Mouse (Mus musculus) lung, postnatal 36 days (tissue): ENCODE data around the gene Klhdc2.

Source experiments
- DNase-seq: peaks from one replicate; pipeline ENCODE4 v3.0.0; 2022; ENCODE audit warnings: mixed read lengths

Klhdc2 gene

GRCm38 (mm10) chr12:69302171-69302570 lies 5.7 kb downstream of the Klhdc2 start:
- no peak for DNase-seq

DNA sequence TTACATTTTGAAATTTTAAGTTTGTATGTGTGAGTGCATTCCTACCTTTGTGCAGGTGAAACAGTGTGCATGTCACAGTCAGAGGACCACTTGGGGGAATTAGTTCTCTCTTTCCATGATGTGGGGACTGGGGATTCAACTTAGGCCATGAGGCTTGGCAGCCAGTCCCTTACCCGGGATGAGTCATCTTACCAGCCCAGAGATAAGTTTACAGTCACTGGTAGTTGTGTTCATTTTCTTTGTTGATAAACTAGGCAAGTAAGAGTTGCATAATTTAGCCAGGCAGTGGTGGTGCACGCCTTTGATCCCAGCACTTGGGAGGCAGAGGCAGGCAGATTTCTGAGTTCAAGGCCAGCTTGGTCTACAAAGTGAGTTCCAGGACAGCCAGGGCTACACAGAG lies 7.6 kb downstream of the Klhdc2 start:
- no peak for DNase-seq

- no peak for DNase-seq
Measured at GRCm38 (mm10) chr12:69306333-69306732, 9.9 kb downstream of the Klhdc2 start.

GRCm38 (mm10) chr12:69309659-69310058 lies 13.2 kb downstream of the Klhdc2 start:
- DNase-seq: no peak

DNA sequence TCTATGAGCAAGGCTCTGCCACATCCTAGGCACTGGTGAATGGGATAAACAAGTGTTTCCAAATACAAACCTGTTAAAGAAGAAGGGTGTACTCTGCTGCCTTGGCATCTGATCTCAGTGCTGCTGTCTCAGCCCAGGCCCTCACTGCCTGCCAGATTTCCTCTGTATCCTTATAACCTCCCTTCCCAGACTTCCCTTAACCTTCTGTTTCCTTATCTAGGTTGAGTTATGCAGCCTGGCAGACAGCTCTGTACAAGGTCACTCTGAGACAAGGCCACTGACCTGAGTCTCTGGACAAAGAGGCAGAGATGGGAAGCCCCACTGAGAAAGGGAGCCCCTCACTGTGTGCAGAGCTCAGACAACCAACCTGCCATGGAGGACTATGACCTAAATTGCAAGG lies 21.9 kb downstream of the Klhdc2 start:
- no peak for DNase-seq

DNA sequence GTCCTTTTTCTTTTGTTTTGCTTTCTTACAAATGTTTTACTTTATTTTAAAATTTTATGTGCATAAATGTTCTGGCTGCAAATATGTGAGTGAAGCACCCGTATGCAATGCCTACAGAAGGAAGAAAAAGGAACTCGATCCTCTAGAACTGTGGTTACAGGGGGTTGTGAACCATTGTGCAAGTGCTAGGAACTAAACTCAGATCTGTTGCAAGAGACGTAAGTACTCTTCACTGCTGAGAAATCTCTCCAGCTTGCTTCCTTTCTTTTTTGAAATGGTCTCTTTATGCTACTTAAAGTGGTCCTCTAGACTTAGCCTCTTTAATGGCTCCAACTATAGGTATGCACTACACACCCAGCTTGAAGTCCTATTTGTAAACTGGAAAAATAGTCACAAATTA lies 34.7 kb downstream of the Klhdc2 start:
- DNase-seq: peak; percentile 60

DNA sequence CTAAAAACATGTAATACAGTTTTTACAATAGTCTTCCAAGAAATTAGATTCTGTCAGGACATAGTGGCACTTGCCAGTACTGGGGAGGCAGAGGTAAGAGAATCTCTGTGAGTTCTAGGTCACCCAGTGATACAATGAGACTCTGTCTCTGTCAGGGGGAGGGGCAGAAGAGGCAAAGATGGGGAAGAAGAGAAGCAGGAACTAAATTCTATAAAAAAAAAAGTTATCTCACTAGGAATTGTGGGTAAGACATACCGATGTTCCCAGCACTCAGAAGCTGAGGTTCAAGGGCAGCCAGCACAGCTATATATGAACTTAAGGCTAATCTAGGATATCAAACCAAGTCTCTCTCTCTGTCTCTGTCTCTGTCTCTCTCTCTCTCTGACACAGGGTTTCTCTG lies 35.7 kb downstream of the Klhdc2 start:
- peak; percentile 13 for DNase-seq

DNA sequence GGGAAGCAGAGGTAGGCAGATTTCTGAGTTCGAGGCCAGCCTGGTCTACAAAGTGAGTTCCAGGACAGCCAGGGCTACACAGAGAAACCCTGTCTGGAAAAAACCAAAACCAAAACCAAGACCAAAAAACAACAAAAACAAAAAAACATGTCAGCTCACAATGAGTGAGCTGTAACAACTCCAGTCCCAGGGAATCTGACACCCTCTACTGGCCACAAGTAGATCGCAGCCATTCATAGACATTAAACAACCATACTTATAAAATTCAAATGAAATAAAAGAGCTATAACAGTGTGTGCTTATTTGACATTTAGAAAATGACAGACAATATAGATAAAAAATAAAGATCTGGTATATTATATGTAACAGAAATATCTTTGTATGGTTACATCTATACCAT lies 37.1 kb downstream of the Klhdc2 start:
- peak; percentile 73 for DNase-seq

GRCm38 (mm10) chr12:69349928-69350327 lies 53.4 kb downstream of the Klhdc2 start:
- no peak for DNase-seq

DNA sequence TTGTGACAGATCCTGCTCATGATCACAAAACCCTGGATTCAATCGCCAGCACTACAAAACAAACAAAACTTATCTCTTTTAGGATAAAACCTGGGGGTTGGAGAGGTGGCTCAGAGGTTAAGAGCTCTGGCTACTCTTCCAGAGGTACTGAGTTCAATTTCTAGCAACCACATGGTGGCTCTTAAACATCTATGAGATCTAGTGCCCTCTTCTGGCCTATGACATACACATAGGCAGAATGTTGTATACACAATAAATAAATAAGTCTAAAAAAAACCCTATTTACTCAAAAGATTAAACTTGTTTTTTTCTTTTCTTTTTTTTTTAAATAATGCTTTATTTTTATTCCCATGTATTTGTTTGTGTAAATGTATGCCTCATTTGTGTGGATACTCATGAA lies 55.2 kb downstream of the Klhdc2 start:
- no peak for DNase-seq

DNA sequence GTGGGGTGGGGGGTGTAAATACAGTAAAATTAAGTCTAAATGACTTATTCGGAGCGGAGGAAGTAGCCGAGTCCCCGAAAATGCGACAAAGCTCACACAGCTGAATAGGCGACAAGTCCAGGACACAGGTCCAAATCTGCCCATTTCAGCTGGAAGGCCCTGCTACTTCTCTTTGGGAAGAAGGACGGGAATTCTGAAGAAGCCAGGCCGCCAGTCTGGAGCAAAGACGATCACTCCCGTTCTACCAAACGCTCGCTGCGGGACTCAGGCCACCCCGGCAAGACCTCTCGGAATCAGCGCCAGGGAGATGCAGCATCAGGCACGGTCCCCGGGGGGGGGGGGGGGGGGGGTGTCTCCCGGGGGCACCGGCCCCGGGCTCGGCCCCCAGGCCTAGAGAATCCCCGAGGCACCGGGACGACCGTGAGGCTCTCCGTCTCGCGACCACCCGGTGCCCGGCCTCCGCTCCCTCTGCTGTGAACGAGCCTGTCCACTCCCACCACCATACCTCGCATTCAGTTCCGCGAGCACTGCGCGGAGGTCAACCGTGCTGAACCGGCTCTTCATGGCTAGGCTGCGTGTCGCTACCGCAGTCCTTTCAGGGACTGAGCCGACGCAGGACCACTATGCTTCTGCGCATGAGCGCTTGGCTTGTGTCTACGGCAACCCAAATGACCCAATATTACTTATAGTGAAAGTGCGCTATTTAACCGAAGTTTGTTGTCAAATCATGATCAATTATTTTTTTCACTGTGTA lies 60.2 kb downstream of the Klhdc2 start, which contains the start of gene Nemf:
Gene Nemf (minus strand): TSS at position 620 of the 754 bp plus-strand sequence.
- peak; percentile 93 for DNase-seq

- DNase-seq: no peak
Measured at GRCm38 (mm10) chr12:69357300-69357646, 60.8 kb downstream of the Klhdc2 start.
